Mouse (Mus musculus) testis, adult 2 months (tissue): Measurements from ENCODE around the gene 9130230L23Rik. TPM values are rescaled to one million over a fixed set of nuclear protein-coding genes. Genes with fewer than 3 reads are reported as not detected.

Source experiments
- H3K27ac ChIP-seq: fragments of 200-500 bp; 2 replicates; pipeline ENCODE4 v1.5.1; 2012; ENCODE audit warnings: low read depth, low read length; ENCODE audit not compliant: control insufficient read depth, insufficient read depth
- H3K27me3 ChIP-seq: fragments of 200-500 bp; 2 replicates; pipeline ENCODE4 v1.6.1; 2012; ENCODE audit warnings: mild to moderate bottlenecking, low read length, moderate library complexity; ENCODE audit not compliant: control insufficient read depth, insufficient read depth
- H3K36me3 ChIP-seq: fragments of 200-500 bp; 2 replicates; pipeline ENCODE4 v1.6.1; 2012; ENCODE audit warnings: mild to moderate bottlenecking, low read length; ENCODE audit not compliant: control insufficient read depth, insufficient read depth
- H3K4me1 ChIP-seq: fragments of 200-500 bp; 2 replicates; pipeline ENCODE4 v1.6.1; 2012; ENCODE audit warnings: low read length; ENCODE audit not compliant: control insufficient read depth, insufficient read depth
- H3K4me3 ChIP-seq: fragments of 200-500 bp; 2 replicates; pipeline ENCODE4 v1.5.1; 2012; ENCODE audit warnings: low read depth, mild to moderate bottlenecking, low read length, moderate library complexity, mixed read lengths; ENCODE audit not compliant: control insufficient read depth
- CTCF ChIP-seq: fragments of 200-500 bp; IDR thresholded peaks from 2 replicates; pipeline ENCODE4 v1.5.1; 2012; ENCODE audit warnings: low read depth, mild to moderate bottlenecking, inconsistent platforms, low read length, moderate library complexity; ENCODE audit not compliant: control insufficient read depth, insufficient read depth, insufficient replicate concordance
- POLR2A ChIP-seq: fragments of 200-500 bp; IDR thresholded peaks from 2 replicates; pipeline ENCODE4 v1.6.1; 2012; ENCODE audit warnings: low read depth, mild to moderate bottlenecking, inconsistent platforms, low read length, moderate library complexity; ENCODE audit not compliant: control insufficient read depth
- polyA plus RNA-seq: library from polyadenylated mRNA; depleted of rRNA; stranded (reverse); fragments of >200 nt; gene quantifications from 2 replicates; pipeline ENCODE4 v1.2.3, GENCODE M21; 2012

Gene 9130230L23Rik
- polyA plus RNA-seq, 1 experiment = 0.61 TPM

- no peaks in the 10 kb centered on the region for H3K4me1 ChIP-seq
- no peak overlapping the region for H3K4me3 ChIP-seq
- no peak for TF ChIP-seq CTCF
- no peak for TF ChIP-seq POLR2A
- H3K36me3 ChIP-seq = no peaks in the 10 kb centered on the region
- H3K27me3 ChIP-seq = no peaks in the 10 kb centered on the region
- H3K27ac ChIP-seq = no peak overlapping the region
Observed at GRCm38 (mm10) chr5:66039813-66040212, 35.7 kb upstream of the 9130230L23Rik start.

- Histone ChIP-seq H3K4me1 (no peaks in the 10 kb centered on the region), H3K4me3 (no peak overlapping the region), H3K27me3 (no peaks in the 10 kb centered on the region), H3K27ac (no peak overlapping the region), H3K36me3 (no peaks in the 10 kb centered on the region)
- TF ChIP-seq POLR2A = no peak
- TF ChIP-seq CTCF = no peak
Observed at GRCm38 (mm10) chr5:66037066-66037465, 33.0 kb upstream of the 9130230L23Rik start.

- TF ChIP-seq POLR2A = no peak
- no peak for TF ChIP-seq CTCF
- Histone ChIP-seq H3K4me1 (no peaks in the 10 kb centered on the region), H3K36me3 (no peaks in the 10 kb centered on the region), H3K4me3 (no peak overlapping the region), H3K27ac (no peak overlapping the region), H3K27me3 (no peaks in the 10 kb centered on the region)
Observed at GRCm38 (mm10) chr5:66036440-66037054, 32.5 kb upstream of the 9130230L23Rik start.

- H3K27me3 ChIP-seq = no peaks in the 10 kb centered on the region
- no peak for TF ChIP-seq POLR2A
- TF ChIP-seq CTCF = no peak
- no peak overlapping the region for H3K27ac ChIP-seq
- H3K4me1 ChIP-seq = no peaks in the 10 kb centered on the region
- H3K36me3 ChIP-seq = no peaks in the 10 kb centered on the region
- no peak overlapping the region for H3K4me3 ChIP-seq
Observed at GRCm38 (mm10) chr5:66034375-66035195, 30.5 kb upstream of the 9130230L23Rik start.

GRCm38 (mm10) chr5:66032826-66033225, 28.7 kb upstream of the 9130230L23Rik start:
- TF ChIP-seq CTCF (no peak), POLR2A (no peak)
- no peak overlapping the region for H3K27ac ChIP-seq
- H3K4me3 ChIP-seq = no peak overlapping the region
- no peaks in the 10 kb centered on the region for H3K4me1 ChIP-seq
- no peaks in the 10 kb centered on the region for H3K27me3 ChIP-seq
- H3K36me3 ChIP-seq = no peaks in the 10 kb centered on the region

- Histone ChIP-seq H3K36me3 (no peaks in the 10 kb centered on the region), H3K27ac (no peak overlapping the region), H3K4me1 (no peaks in the 10 kb centered on the region; the same call in 1 of the 2 replicates), H3K4me3 (no peak overlapping the region), H3K27me3 (no peaks in the 10 kb centered on the region)
- TF ChIP-seq CTCF (no peak), POLR2A (no peak)
Observed at GRCm38 (mm10) chr5:66031699-66032098, 27.6 kb upstream of the 9130230L23Rik start.

GRCm38 (mm10) chr5:66028232-66028631, 24.1 kb upstream of the 9130230L23Rik start:
- Histone ChIP-seq H3K4me1 (no peaks in the 10 kb centered on the region; the same call in 1 of the 2 replicates), H3K36me3 (no peaks in the 10 kb centered on the region), H3K4me3 (no peak overlapping the region), H3K27ac (no peak overlapping the region), H3K27me3 (no peaks in the 10 kb centered on the region)
- TF ChIP-seq POLR2A (no peak), CTCF (no peak)
